Mouse (Mus musculus) right cerebral cortex, adult 2 months (tissue): ENCODE measurements around the gene Jag2.
A peak's percentile ranks its signal among the peaks of the same experiment; 100 is the strongest.

ENCODE experiments used
- DNase-seq, 2 experiments: peaks; one replicate each; pipeline ENCODE4 v3.0.0; 2021 to 2022; ENCODE audit warnings: low spot score in 2 of 2

Jag2 gene

DNA sequence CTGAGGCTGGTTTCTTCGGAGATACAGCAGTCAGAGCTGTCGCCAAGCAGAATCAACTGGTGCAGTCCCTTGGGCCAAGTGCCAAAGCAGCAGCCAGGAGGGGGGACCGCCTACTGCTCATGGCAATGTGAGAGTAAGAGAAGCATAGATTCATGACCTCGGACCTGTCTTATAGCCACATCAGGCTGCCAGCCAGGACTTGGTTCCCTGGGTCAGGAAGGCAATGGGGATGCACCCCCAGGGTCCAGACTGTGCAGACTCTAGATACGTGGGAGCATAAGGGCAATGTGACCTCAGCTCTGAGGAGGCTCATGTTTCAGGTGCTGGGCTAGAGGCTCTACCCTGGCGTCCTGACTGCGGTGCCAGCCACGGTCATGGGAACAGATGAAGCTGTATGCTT lies 25.6 kb downstream of the Jag2 start:
- no peak for DNase-seq

DNA sequence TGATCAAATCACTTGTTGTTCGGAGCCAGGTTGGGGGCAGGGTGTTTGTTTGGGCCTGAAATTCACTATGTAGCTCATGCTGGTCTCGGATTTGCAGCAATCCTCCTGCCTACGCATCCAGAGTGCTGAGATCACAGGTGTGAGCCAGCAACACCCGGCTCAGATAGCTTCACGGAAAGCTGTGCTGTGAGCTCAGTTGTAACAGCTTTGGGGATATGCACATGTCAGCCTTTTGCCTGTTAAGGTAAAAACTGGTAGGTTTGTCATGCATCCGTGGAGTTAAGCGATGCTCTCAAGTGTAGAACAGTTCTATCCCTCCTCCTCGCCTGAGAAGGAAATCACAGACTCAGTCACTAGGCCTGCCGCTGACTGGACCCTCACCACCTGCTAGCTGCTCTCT lies 28.9 kb downstream of the Jag2 start:
- peak; percentile 70 to 85 for DNase-seq

DNA sequence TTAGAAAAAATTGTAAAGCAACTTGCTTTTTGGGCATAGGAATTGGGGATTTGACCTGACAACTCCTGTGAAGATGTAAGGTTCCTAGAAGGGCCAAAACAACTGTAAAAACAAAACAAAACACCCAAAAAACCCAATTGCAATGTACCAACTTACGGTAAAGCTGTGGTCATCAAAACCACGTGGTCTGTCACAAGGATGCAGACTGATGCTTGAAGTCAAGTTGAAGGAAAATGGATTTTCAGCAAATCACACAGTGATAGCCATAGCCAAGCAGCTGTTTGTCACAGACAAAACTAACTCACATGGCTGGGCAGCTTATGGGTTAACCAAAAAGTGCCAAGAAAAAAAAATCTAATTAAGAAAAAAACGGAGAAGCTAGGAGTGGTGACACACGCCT lies 30.6 kb downstream of the Jag2 start:
- DNase-seq, result no peak

DNA sequence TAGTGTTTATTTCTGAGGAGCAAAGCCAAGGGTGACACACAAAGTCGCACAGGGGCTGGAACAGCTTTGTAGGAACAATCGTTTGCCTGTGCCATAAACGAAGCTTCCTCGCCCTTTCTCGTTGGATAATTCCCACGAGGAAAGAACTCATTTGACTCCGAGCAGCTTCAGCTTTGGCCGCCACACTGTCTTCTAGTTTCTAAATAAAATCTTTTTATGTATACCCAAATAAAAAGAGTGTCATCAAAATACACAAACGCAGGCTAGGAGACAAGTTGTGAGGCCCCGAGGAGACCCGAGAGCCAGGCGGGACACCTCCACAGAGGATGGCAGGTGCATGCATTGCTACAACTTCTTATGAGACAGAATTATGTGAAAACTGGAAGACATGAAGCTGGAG lies 31.2 kb downstream of the Jag2 start:
- no peak for DNase-seq

DNA sequence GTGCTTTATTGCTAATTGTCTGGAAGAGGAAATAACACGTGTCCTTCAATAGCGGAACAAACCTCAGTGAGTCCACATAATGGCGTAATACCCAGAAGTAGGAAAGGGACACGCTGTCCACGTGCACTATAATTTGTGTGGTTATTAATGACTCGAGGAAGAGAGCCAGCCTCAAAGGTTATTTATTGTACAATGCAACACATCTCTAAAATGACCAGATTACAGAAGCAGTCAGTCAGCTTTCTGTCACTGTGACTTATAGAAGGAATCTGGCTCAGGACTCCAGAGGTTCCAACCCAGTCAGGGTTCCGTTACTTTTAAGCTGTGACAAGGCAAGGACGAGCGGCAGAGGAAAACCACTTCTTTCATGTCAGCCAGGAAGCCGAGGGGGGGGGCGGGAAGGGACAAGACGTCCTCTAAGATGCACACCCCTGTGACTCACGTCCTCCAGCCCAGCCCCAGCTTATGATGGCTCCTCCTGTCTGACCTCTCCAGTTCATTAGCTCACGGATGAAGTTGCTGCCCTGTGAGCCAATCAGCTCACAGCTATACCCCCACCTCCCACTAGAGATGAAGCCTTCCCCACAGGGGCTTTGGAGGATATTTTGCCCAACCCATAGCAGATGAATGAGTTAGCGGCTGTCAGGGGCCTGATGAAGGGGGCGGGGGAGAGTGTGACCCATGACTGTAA lies 31.9 kb downstream of the Jag2 start:
- DNase-seq, result no peak

DNA sequence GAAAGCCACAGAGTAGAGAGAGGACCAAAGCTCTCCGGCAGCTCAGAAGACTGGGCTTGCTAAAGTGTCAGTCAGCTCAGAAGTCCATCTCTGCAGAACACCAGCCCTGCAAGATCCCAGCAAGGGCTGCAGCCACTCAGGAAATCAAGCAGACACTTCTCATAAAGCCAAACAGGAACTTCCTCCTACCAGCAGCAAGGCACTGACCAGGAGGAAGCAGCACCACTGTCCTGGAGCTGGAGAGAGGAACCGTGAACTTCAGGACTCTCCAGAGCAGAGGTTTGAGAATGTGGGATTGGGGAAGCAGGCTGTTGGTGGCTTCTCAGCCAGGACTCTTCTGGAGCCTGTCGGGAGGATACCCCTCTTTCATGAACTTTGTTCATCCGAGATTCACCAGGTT lies 34.6 kb downstream of the Jag2 start:
- no peak for DNase-seq

DNA sequence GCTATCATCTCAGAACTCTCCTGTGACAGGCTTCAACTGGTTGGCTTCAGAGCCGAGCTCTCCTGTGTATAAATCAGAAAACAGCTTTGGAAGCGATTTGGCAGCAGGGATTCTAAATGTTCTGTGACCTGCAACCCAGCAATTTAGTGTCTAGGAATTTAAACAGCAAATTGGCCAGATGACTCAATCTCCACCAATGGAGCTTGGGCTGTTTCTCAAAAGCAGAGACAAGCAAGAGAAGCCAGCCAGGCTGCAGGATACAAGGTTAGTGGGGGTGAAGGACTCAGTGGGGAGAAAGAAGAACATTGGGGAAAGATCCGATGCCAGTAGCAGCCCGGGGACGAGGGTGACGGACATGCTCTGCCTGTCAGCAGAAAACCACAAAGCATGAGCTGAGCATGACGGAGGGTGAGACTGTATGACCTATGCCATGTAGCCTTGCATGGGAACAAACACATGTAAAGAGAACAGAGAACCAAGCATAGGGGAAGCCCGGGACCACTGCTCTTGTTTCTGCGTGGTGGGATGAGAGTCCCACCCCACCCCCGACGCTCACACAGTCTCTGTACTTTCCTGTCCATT lies 35.2 kb downstream of the Jag2 start:
- DNase-seq, result no peak

DNA sequence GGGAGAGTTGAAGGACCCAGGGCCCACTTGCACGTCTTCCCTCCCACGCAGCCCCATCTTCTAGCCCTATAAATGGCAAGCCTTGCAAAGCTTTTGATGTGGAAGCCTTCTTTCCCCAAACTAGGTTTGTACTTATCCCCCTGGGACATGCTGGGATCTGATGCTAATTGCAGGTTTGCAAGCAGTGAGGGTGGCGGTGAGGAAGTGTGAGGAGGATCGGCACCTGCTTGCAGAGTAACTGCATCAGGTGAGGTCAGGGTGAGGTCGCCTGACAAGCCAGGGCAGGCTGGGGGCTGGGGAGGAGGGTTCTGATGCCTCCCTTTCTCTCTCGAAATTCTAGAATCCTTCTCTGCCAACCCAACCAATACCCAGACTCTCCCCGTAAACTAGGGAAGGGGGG lies 44.1 kb downstream of the Jag2 start:
- no peak for DNase-seq

DNA sequence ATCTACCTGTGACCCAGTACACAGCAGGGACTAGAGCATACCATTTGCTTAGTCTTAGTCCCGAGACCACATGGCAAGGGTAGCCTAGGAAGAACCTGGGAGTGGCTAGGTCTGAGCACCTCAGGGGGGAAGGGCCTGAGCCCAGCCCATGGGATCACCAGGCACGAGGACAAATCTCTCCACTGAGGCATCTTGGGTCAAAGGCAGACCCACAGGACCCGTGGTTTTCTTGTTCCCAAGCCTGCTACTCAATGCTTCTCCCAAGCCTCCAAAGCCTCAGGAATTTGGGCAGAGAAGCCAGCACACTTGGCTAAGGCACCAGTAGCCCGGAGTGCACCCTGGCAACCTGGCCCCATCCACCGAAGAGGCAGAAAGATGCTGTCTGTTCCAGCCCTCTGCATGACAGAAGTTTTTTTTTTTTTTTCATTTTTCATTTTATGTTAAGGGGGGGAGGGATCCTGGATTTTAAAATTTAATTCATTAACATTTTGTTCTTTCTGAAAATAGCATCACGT lies 48.2 kb downstream of the Jag2 start:
- no peak for DNase-seq

DNA sequence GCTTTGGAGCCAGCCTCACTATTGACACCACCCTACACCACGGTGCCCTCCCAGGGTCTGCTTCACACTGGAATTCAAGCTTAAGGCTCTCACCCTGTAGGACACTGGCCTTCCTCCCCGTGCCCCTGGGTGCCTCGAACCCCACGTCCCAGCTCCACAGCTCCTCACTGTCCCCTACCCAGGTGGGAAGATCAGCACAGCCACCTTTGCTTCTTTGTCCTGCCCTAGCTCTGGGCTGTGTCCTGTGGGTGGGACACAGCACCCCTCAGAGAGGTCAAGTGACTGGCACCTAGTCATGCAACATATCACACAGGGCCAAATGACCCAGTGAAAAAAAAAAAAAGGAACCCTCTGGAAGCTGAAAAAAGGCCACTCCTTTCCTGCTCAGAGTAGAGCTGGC lies 48.9 kb downstream of the Jag2 start:
- no peak for DNase-seq

DNA sequence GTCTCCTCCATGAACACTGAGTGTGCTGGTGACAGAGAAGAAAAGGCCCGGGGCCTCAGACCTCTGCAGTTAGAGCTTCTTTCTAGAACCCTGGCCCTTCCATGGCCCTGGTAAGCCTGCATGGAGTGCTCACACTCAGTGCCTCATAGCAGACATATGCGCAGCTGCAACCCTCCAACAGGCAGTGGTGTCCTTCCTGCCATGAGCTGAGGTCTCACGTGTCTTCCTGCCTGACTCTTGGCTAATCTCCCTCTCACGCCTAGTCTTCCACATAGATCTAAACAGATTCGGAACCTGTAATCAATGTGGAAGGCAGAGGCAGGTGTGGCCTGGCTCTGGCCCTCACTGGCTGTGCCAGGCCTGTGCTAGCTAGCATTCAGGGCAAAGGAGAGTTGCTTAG lies 49.8 kb downstream of the Jag2 start:
- DNase-seq, result no peak

DNA sequence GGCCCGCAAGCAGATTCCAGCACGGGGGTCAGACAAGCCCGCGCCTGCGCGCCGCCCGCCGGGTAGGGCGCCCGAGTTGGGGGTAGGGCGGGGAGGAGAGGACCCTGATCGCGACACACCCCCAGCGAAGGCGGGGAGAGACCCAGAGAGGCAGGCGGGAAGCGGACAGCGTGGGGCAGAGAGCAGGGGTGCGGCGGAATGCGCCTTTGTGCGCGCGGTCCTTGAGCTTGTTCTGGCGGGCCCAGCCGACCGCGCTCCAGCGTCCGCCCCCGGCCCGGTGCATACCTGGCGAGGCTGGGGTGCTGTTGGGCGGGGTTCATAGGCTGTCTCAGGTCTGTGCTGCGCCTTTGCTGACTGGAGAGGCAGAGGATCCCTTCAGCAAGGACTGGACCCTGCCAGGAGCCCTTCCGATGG lies 52.0 kb downstream of the Jag2 start:
- no peak for DNase-seq

DNA sequence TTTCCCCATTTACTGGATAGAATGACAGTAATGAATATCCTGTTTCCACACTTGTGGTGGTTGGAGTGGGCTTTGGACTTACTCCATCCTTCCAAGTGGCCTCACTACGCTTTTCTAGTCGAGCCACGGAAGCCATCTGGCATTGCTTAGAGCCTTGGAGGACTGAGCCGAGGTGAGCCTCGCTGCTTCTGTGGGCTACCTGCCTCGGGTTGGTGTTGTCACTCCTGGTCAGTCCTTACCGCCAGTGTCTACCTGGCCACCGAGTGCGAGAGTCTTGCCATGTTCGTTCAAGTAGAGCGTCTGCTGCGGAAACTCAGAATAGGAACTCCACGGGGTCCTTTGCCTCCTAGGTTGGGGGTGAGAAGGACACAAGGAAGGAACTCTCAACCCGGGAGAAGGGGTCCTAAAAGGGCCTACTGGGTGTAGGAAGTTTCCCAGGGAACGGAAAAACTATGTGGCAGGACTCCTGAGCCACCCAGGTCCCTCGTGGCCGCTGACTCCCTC lies 52.5 kb downstream of the Jag2 start:
- no peak for DNase-seq

DNA sequence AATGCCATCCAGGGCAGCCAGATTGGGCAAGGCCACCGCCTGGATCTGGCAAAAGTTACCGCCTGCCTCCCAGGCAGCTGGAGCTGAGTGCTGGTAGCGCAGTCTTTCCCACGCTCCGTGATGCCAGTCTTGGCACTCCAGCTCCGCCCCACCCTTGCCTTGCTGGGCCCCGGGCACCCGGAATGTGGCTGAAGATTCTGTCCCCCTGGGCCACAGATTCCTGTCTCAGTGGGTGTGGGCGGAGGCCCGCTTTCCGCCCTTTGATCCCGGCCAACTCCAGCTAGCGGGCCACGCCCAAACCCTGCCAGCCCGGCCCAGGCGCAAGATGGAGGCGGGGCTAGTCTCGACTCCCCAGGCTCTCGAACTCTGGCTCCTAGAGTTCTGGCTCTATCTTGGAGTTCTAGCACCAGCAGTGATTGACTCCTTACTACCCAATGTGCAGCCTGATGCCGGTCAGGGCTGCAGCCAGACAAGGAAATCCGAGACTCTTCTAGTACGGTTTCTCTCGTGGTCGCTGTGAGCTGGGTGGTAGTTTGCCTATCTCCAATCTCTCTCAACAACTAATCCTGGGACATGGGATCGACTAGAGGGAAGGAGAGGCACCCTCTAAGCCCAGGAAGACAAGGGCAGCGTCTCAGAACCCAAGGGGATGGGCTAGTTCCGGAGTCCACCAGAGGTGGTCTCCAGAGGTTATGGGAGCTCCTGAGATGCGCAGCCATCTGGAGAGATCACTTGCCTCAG lies 53.1 kb downstream of the Jag2 start:
- DNase-seq, result peak in 1 of 2 experiments; percentile 25

DNA sequence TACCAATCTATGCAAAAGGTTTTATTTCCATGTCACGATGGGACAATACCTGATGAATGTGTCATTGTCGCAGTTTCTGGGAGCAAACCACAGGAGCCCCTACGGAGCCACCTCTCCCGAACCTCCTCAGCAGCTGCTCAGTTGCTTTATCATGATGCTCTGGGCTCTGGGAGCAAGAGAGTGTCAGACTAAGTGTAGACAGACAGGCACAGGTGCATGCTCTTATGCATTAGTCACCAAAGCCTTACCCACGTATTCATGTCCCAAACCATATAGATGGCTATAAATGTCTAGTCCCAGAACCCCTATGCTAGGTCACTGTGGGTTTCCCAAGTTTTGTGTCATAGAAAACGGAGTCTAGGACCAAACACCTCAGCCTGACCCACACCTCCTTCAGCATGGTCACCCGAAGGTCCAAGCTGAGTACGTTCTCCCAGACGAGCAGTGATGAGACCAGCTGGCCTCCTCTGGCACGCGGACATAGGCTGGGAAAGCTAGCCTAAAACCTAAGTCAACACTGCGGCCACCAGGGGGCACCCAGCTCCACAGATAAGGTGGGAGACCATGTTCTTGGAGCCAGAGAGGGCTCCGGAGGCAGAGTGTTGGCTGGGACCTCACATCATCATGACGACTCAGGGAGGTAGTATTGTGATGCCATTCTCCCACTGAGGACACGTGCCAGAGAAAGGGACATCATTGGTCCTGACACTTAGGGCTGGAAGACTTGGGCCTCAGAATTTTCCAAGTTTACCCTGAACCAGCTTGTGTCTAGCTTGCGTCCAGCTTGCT lies 54.2 kb downstream of the Jag2 start:
- peak; percentile 90 for DNase-seq

DNA sequence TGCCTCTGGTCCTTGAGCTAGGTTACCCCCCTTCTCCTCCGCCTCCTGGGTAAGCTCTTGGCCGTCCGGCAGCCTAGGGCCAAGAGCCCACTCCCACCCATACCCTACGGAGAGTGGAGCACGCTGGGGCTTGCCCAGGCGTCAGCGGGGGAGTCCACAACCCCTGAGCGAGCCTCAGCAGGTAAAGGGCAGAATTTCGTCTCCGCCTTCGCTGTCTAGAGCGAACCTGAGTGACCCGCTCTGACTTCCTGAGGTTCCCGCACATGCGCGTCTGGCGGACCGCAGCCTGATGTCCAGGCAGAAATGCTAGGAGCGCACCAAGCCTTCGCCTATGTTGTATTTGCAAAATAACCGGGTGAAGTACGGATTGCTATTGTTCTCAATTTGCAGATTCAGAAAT lies 55.4 kb downstream of the Jag2 start:
- no peak for DNase-seq

DNA sequence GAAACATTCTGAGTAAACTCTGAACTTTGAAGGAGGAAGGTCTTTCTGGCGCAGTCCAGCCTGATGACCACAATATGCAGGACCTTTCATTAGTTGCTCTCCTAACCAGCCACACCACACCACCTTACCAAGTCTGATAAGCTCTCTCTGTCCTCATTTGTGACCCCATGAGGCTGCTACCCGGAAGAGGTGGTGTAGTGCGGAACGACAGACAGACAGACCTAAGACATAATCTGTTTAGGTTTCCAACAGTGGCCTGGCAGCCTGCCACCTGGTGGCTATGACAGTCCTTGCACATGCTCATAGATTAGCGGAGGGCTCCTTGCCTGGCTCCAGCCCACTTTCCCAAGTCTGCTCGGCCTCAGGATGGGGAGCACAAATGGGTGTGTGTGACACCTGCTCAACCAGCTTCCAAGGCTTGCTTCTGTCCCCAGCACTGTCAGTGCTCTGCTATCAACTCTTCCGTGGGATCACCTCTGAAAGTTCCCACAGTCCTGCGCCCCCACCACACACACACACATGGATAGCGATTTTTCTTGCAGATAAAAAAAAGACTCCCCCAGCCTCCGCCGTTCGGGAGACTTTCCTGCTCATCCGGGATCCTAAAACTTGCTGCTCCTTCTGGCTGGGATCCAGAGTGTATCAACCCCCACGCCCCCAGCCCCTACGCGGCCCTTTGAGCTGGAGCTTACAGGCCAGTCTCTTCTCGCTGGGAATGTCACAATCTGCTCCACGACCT lies 56.0 kb downstream of the Jag2 start:
- DNase-seq, result peak; percentile 56 to 64

DNA sequence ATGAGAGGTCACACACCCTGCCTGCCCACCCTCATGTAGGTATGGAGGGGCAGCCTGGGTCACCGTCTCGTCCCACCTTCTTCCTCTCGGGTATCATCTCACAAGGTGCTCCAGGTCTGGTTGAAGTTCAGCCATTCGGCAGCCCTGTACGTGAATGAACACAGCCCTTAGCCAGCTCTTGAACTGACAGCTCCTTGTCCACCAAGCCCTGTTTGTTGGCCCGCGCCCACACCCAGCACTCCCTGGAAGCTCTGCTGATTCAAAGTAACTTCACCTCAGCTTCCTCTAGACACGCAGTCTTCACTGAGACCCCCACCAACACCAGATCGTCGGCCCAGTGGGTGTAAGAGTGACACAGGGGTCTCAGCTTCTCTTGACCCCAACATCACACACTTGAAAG lies 56.6 kb downstream of the Jag2 start:
- no peak for DNase-seq

DNA sequence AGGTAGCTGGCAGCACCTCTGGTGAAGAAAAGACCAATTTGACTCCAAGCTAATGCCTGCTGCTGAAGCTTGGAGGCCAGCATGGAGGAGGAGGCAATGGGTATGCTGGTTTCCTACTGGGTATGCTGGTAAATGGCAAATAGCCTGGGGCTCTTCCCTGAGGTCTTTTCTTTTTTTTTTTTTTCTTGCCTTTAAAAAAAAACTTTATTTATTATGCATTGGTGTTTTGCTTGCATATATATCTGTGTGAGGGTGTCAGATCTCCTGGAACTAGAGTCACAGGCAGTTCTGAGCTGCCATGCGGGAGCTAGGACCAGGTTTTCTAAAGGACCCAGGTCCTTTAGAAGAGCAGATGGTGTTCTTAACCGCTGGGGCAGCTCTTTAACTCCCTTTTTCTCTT lies 58.3 kb downstream of the Jag2 start:
- no peak for DNase-seq

DNA sequence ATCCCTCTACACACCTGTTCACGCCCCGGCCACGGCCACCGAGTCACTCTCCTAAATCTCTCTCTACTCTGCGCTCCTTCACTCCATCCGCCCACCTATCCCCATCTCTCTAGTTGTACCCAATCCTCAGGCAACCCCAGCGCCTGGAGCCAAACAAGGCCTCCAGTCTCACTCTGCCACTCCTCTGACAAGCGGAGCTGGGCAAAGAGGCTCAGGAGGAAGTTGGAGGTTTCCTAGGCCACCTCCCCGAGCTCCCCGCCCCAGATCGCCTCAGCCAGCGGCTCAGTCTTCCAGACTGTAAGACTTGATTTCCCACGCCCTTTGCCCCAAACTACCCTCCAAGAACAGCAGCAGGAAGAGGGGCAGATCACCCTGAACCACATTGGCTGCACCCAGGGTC lies 58.8 kb downstream of the Jag2 start:
- DNase-seq, result no peak

DNA sequence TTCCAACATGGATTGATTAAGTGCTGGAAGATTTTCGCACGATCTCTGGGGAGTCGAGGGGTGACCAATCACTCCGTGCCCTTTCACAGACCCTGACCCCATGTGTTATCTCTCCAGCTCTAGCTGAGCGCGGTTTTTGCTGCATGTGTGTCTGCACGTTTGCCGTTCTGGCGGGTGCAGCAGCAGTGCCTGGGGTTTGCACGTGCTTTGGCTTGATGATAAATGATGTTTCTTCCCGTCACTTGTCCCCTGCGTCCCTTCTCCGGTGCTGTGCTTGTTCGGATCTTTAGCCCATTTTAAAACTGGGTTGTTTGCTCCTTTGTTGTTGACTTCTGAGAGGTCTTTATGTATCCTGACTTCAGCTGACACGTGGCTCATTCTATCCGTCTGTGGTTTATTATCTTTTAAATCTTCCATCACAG lies 59.8 kb downstream of the Jag2 start:
- no peak for DNase-seq
